Mouse (Mus musculus) kidney, postnatal 10 days (tissue): Measurements from ENCODE around the gene Zbtb16.

Experiments
- DNase-seq: peaks from one replicate; pipeline ENCODE4 v3.0.0; 2021; ENCODE audit warnings: mixed read lengths

Gene Zbtb16

GRCm38 (mm10) chr9:48662361-48663051 is 173.5 kb downstream of the Zbtb16 start:
- DNase-seq = no peak

- DNase-seq = no peak
Observed at GRCm38 (mm10) chr9:48661225-48662023, 174.6 kb downstream of the Zbtb16 start.

DNA sequence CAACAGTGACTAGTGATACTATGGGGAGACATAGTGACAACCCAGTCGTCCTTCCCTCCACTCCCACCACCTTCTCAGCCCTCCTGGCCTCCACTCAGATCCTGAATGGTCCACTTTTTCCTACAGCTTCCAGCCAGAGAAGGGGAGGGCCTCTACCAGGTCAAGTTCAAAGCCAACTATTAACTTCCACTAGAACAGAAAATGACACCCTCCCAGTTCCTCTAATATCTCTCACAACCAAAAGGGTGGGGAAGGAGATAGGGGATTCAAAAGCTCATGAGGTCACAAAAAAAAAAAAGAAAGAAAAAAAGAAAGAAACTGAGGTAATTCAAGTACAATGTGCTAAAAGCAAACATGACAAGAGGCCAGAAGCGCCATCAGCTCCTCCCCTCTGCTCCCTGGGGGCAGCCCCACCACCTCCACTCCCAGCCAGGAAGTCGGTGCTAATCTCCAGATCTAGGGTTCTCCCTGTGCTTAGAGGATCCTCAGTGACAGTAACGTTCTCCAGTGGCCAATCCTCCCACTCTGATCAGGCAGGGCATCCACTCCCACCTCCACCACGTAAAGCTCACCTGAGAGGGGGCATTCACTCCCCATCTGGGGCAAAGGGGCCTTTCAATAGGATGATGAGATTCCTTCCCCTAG is 180.4 kb downstream of the Zbtb16 start:
- DNase-seq = no peak

- no peak for DNase-seq
Observed at GRCm38 (mm10) chr9:48654730-48655129, 181.3 kb downstream of the Zbtb16 start.

GRCm38 (mm10) chr9:48653399-48654070 is 182.5 kb downstream of the Zbtb16 start:
- no peak for DNase-seq

GRCm38 (mm10) chr9:48652026-48652425 is 184.0 kb downstream of the Zbtb16 start:
- DNase-seq = no peak

DNA sequence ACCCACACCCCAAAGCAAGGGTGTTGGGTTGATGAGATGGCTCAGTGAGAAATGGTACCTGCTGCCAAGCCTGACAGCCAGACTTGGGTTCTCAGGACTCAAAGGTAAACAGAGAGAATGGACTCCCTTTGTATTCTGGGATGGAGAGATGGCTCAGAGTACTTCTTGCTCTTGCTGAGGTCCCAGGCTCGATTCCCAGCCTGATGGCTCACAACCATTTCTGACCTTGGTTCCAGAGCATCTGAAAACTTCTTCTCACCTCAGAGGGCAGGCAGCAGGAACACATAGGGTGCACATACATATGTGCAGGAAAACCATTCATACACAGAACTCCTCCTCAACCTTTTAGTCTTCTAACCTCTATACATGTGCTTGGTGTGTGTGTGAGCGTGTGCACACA is 185.2 kb downstream of the Zbtb16 start:
- no peak for DNase-seq

GRCm38 (mm10) chr9:48649851-48650685 is 186.0 kb downstream of the Zbtb16 start:
- DNase-seq = peak; percentile 3

DNA sequence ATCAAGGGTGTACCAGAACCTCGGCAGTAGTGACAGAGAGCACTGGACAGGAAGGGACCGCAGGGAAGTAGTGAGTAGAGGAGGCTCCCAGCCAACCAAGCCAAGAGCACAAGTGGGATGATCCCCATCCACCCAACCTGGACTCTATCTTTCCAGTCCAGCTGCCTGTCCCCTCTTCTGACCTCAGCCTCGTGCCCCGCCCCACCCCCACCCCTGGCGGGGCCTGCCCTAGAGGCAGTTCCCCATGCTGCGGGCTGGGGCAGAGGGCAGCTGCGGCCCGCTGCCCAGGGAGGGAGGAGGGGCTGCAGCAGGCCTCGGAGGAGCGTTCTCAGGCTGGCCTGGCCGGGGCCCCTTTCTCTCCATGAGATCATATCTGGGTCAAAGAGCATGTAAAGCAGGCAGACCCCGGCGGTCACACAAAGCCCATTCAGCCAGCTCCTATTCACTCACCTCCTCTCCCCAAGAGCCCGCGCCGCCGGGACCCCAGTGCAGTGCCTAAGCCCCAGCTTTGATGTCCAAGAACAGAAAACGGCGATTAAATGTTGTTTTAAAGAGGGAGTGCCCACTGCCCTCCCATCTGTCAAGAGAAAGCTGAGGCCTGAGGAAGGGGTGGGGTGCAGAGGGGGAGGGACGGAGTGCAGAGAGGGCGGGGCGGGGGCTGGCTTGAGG is 186.8 kb downstream of the Zbtb16 start:
- peak; percentile 50 for DNase-seq

DNA sequence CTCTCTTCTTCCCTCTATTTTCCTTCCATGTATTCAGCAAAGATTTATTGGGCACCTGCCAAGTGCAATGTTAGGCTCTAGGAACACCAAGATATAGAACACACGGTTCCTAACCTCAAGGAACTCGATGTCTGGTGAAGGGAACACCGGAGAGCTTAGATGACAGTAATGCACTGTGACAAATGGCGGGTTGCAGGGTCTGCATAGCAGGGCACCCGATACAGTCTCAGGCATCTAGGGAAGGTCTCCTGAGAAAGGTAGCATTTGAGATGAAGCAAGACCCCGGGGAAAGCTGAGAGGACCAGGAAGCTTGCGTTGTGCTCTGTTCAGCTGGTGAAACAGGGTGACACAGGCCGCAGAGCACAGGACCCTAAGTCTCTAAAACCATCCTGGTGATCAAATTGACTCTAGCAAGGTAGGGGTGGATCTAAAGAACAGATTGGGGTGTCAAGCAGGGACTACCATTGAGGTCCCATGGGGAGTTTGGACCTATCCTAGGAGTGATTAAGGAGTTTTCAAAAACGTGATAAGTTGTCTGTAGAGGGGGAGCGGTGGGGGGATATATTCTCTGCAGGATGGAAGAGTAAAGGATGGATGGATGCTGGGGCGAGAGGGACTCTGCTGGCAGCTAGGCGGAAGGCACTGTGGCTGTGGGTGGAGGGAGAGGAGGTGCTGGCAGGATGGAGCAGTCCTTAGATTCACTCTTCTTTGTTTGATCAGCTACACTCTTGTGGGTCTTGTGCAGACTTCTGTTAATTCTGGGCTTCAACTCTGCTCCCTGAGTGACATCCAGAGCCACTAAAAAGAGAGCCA is 187.5 kb downstream of the Zbtb16 start:
- peak; percentile 4 for DNase-seq

DNA sequence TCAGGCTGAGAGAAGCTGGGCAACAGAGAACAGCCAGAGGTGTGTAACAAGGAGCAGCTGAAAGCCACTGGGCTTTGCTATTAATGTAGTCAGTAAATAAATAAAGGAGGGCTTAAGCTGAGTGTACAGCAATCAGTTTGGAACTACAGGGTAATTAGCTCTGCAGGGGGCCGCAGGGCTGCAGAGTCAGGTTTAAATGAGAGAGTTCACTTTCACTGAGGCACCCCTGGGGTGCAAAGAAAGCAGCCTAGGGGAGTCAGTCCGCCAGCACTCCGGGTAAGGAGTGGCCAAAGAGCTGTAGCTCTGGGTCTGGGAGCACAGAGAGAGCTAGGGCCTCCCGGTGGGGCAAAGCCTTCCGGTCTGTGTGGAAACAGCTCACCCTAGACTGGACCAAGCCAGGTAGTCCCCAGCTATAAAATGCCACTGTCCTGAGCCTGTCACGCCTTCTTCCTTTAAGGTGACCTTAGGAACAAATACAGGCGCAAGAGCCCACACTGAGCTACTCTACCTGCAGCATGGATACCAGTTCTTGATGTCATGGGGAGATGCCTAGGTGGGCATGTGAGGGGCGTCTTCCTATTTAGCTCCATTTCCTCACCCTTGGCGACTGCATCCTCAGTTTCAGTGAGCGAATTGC is 188.3 kb downstream of the Zbtb16 start:
- DNase-seq = peak; percentile 13

DNA sequence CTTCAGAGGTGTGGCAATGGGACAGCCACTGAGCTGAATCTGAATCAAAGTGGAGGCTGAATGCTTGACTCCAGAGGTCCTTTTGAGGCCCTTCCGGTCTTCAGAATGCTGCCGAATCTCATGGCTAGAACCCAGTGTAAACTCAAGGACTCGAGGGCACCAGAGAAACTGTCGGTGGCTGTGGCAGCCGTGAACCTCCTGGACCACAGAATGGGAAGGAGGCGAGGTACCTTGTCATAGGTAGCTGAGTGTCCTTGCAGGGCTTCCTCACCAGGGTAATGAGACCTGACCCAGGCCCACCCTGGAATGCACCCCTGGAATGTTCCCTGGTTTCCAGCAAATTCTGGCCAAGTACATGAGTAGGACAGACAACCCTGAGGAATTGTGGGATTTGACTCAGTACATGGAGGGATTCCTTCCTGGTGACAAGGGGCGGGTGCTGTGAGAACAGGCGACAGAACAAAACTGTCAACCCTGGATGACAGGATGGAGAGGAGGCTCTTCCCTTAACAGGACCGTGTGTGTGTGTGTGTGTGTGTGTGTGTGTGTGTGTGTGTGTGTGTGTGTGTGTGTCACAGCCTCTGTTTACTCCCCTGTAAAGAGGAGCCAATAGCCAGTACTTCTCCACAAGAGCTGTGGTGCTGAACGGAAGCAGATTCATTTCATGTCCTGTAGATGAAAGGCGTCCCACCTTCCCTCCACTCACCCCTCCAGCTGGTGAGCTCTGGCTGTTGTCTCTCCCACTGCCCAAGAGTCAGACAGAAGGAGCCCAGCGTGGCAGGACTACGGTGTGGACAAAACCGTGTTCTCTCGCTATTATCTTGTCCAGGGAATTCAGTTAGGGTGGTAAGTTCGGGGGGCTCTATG is 189.0 kb downstream of the Zbtb16 start:
- DNase-seq = peak; percentile 9

- DNase-seq = peak; percentile 79
Observed at GRCm38 (mm10) chr9:48646251-48646650, 189.8 kb downstream of the Zbtb16 start.

DNA sequence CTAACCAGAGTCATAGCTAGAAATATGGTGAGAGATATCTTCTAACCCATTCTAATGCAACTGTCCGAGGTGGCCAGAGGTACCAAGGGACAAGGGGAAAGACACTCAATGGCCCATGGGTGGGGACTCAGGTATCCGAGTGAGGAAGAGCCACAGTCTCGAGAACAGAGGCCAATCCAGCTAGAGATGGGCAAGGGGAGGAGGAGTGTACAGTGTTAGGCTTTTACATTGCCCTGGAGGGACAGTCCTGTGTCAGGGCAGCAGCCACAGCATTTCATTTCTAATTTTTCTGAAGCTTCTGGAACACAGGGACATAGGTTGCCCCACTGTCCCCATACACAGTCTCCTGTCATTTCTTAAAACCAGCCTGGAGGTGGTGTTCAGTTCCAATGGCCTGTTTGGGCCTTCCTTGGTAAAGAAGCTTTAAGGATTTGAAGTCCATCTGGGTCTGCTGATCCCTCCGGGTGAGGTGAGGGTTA is 190.3 kb downstream of the Zbtb16 start:
- DNase-seq = no peak

DNA sequence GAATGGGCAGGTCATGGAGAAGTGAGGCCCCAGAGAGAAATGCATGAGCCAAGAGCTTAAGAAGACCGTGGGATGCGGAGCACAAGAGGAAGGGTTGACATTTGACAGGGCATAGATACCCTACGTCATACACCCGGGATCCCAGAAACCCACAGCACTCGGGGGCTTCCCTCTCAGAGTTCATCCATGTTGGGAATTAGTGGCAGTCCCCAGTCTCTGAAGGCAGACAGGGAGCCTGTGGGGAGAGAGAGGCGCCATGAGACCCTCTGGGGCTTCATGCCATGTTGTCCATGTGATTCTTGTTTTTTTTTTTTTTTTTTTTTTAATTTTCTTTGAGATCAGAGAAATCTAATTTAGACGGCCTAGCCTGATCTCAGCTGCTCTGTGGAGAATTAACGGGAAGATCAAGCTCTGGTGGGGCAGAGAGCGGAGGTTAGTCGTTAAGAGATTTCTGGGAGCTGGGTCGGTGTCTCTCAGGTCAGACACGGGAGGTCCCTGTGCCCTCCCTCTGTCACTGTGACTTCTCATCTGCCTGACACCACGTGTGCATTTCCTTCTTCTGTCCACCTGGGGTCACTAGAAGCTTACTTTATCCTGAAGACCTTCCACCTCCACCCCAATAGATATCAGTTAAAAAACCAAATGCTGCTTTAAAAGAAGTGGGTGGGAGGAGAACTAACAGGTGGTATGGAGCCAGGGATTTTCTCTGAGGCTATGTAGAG is 190.9 kb downstream of the Zbtb16 start:
- peak; percentile 49 for DNase-seq

DNA sequence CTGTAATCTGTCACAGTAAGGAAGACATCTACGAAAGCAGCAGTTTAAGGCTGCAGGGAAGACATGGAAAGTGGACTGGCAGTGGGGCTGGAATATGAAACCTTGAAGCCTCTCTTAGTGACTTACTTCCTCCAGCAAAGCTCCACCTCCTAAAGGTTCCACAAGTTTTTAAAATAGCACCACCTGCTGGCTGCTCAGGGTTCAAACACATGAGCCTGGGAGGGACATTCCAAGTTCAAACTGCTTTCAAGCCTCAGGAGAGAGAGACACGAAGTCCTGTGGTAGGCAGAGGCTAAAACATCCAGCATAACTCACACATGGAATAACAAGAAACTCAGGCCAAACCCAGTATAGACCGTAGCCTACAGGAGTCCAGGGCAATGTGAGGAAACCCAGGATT is 191.6 kb downstream of the Zbtb16 start:
- no peak for DNase-seq

GRCm38 (mm10) chr9:48641636-48642035 is 194.4 kb downstream of the Zbtb16 start:
- DNase-seq = peak; percentile 1

- peak; percentile 1 for DNase-seq
Observed at GRCm38 (mm10) chr9:48640881-48641280, 195.1 kb downstream of the Zbtb16 start.
